Comparison of ENCODE assay signal across 8 mouse cellular contexts in genomic region chr15:84923508-84924181, GRCm38 (mm10). TPM values are rescaled to one million over a fixed set of nuclear protein-coding genes. Genes with fewer than 3 reads are reported as not detected.
DNase-seq lines count a peak whose midpoint lies in the region; ATAC-seq and TF ChIP-seq lines count a peak whose summit lies in the region.

No protein-coding gene starts in this region.

- no peak for TF ChIP-seq CTCF in gastrocnemius, adult 2 months (IDR thresholded peaks at IDR 0.05)
- TF ChIP-seq CTCF in C2C12 (IDR thresholded peaks at IDR 0.05; ENCODE audit: control insufficient read depth, insufficient read depth, insufficient read length) = no peak
- no peak for TF ChIP-seq CTCF in cortical plate, adult 2 months (IDR thresholded peaks at IDR 0.05; ENCODE audit: extremely low read depth, insufficient read depth, low read length)
- TF ChIP-seq CTCF in hindbrain, postnatal 0 days (IDR thresholded peaks at IDR 0.05; ENCODE audit: low read depth) = no peak

- under 1% methylated on average over 68 of the region's 68 CpGs for WGBS in hindbrain, postnatal 0 days
- WGBS in midbrain, embryonic 10.5 days = under 1% methylated on average over 68 of the region's 68 CpGs

- peak overlapping the region; percentile 91 for H3ac ChIP-seq in C2C12 (ENCODE audit: control insufficient read depth, insufficient read length, low read depth)

- H3K9me3 ChIP-seq in hindbrain, postnatal 0 days (ENCODE audit: low read length) = no peaks in the 10 kb centered on the region
- no peaks in the 10 kb centered on the region for H3K9me3 ChIP-seq in midbrain, embryonic 10.5 days (replicated peaks)

- peaks cover 3% of the 10 kb centered on the region; the same call in 1 of the 2 replicates for H3K4me1 ChIP-seq in cortical plate, adult 2 months (ENCODE audit: control insufficient read depth, insufficient read depth, low read length)
- peaks cover 11% of the 10 kb centered on the region; the same call in 1 of the 2 replicates for H3K4me1 ChIP-seq in hindbrain, postnatal 0 days (ENCODE audit: insufficient read depth, low read length)
- H3K4me1 ChIP-seq in midbrain, embryonic 10.5 days = peaks cover 39% of the 10 kb centered on the region

- H3K9ac ChIP-seq in hindbrain, postnatal 0 days (replicated peaks; ENCODE audit: low read length) = peak overlapping the region; percentile 95

- peaks cover 64% of the 10 kb centered on the region for H3K79me2 ChIP-seq in C2C12 (ENCODE audit: control insufficient read depth, insufficient read depth)

- no peaks in the 10 kb centered on the region for H3K27me3 ChIP-seq in C2C12 (ENCODE audit: control insufficient read depth, insufficient read depth, insufficient read length)
- no peaks in the 10 kb centered on the region for H3K27me3 ChIP-seq in hindbrain, postnatal 0 days (ENCODE audit: insufficient read depth, low read length)
- H3K27me3 ChIP-seq in midbrain, embryonic 10.5 days (ENCODE audit: low read depth, poor library complexity, severe bottlenecking) = no peaks in the 10 kb centered on the region

- DNase-seq in gastrocnemius, adult 2 months = peak; percentile 84
- no peak for DNase-seq in gastrocnemius, postnatal 25 days
- peak; percentile 22 for DNase-seq in hindbrain, postnatal 0 days (ENCODE audit: low spot score)
- no peak for DNase-seq in midbrain, embryonic 10.5 days (ENCODE audit: low spot score)
- DNase-seq in layer of hippocampus, adult 9-11 months = no peak
- DNase-seq in ovary, postnatal 36 days (ENCODE audit: low spot score) = no peak

- ATAC-seq in hindbrain, postnatal 0 days = peak; percentile 74

- peaks cover 48% of the 10 kb centered on the region for H3K79me3 ChIP-seq in C2C12 (ENCODE audit: low read depth)

- intact Hi-C loops in gastrocnemius, adult 2 months (cut with DNase I) = loop anchor here (2.0 to 5.0 kb wide), 3 partner anchors 64 to 73 kb away; partner anchors contain the start of genes 5031439G07Rik and Phf21b

- peak overlapping the region; percentile 67 for H3K4me2 ChIP-seq in hindbrain, postnatal 0 days (ENCODE audit: low read depth, low read length)

- no peak for TF ChIP-seq POLR2A in cortical plate, adult 2 months (IDR thresholded peaks at IDR 0.05; ENCODE audit: extremely low read depth, insufficient read depth, low read length)

- H3K27ac ChIP-seq in gastrocnemius, adult 2 months = peak overlapping the region; percentile 98
- peak overlapping the region; percentile 88 for H3K27ac ChIP-seq in cortical plate, adult 2 months (ENCODE audit: insufficient read depth, low read length)
- peak overlapping the region; percentile 98 for H3K27ac ChIP-seq in hindbrain, postnatal 0 days
- peak overlapping the region; percentile 97 for H3K27ac ChIP-seq in midbrain, embryonic 10.5 days (replicated peaks)

- H3K4me3 ChIP-seq in gastrocnemius, adult 2 months = peak overlapping the region; percentile 88
- H3K4me3 ChIP-seq in C2C12 (ENCODE audit: insufficient read depth, poor library complexity, severe bottlenecking) = peak overlapping the region; percentile 93
- H3K4me3 ChIP-seq in cortical plate, adult 2 months (ENCODE audit: insufficient read depth, low read length) = peak overlapping the region; percentile 62
- H3K4me3 ChIP-seq in hindbrain, postnatal 0 days (ENCODE audit: low read length) = peak overlapping the region; percentile 96
- H3K4me3 ChIP-seq in midbrain, embryonic 10.5 days = peak overlapping the region; percentile 97

- peaks cover 36% of the 10 kb centered on the region for H3K36me3 ChIP-seq in C2C12 (ENCODE audit: control insufficient read depth, insufficient read depth)
- peaks cover 12% of the 10 kb centered on the region for H3K36me3 ChIP-seq in hindbrain, postnatal 0 days (ENCODE audit: insufficient read depth, low read length)
- H3K36me3 ChIP-seq in midbrain, embryonic 10.5 days = peaks cover 43% of the 10 kb centered on the region

TF ChIP-seq in C2C12, 6 proteins besides CTCF, POLR2A, EP300 and RAD21:
- TF ChIP-seq MYOD1 (IDR thresholded peaks at IDR 0.05; ENCODE audit: control insufficient read depth, insufficient read length, low read depth) (no peak), MAX (IDR thresholded peaks at IDR 0.05) (no peak), MYOG (IDR thresholded peaks at IDR 0.05; ENCODE audit: control insufficient read depth, extremely low read depth, insufficient read length) (no peak), FOSL1 (IDR thresholded peaks at IDR 0.05; ENCODE audit: insufficient read depth, low read length, poor library complexity, severe bottlenecking) (no peak), USF1 (IDR thresholded peaks at IDR 0.05; ENCODE audit: low read depth) (no peak), CEBPB (IDR thresholded peaks at IDR 0.05; ENCODE audit: low read depth) (no peak)

RNA-seq across cellular contexts. Expression of gene Nup50, which starts 0.4 kb away (rescaled TPM):
- total RNA-seq in gastrocnemius, adult 2 months (2021) = 10 to 100 TPM; 12.9 to 13.4 TPM
- 10 to 100 TPM; 13.3 TPM for total RNA-seq in gastrocnemius, postnatal 25 days (2021)
- 54.0 TPM for polyA plus RNA-seq in C2C12 (2012; fragmentation: generic; extraction: Trizol)
- 13.3 and 13.7 TPM in 2 replicates for polyA plus RNA-seq in cortical plate, adult 2 months (2012; rRNA removed)
- 13.3 and 18.4 TPM in 2 replicates for total RNA-seq in hindbrain, postnatal 0 days (2014; rRNA removed)
- 23.6 and 24.7 TPM in 2 replicates for polyA plus RNA-seq in hindbrain, postnatal 0 days (2015; fragmentation: Nextera tagmentation; extraction: Ambion mirVana)
- polyA plus RNA-seq in midbrain, embryonic 10.5 days (2016; fragmentation: Nextera tagmentation; extraction: Ambion mirVana) = 70.5 and 70.7 TPM in 2 replicates

RNA-seq across cellular contexts. Expression of gene Gm29666, which starts 3.8 kb away (rescaled TPM):
- total RNA-seq in gastrocnemius, adult 2 months (2021) = under 1 TPM; 0.20 to 0.28 TPM
- under 1 TPM; 0.08 to 0.20 TPM for total RNA-seq in gastrocnemius, postnatal 25 days (2021)
- 0.06 TPM for polyA plus RNA-seq in C2C12 (2012; fragmentation: generic; extraction: Trizol)
- polyA plus RNA-seq in cortical plate, adult 2 months (2012; rRNA removed) = 2.1 and 2.6 TPM in 2 replicates
- total RNA-seq in hindbrain, postnatal 0 days (2014; rRNA removed) = 0.47 and 0.50 TPM in 2 replicates
- 0.54 and 0.65 TPM in 2 replicates for polyA plus RNA-seq in hindbrain, postnatal 0 days (2015; fragmentation: Nextera tagmentation; extraction: Ambion mirVana)
- polyA plus RNA-seq in midbrain, embryonic 10.5 days (2016; fragmentation: Nextera tagmentation; extraction: Ambion mirVana) = 0.96 and 1.1 TPM in 2 replicates

Comparison
In these comparisons a context has a peak if more than half of its experiments do, and no peak if none do; other contexts are left out.
1. DNase-seq: peak in gastrocnemius, adult 2 months (single experiment) and hindbrain, postnatal 0 days (single experiment); none in gastrocnemius, postnatal 25 days (single experiment), midbrain, embryonic 10.5 days (single experiment), layer of hippocampus, adult 9-11 months (single experiment) and ovary, postnatal 36 days (single experiment).
2. Peak in every context shown above with its lines, with median percentiles within 50 percentile points of each other: H3K27ac ChIP-seq and H3K4me3 ChIP-seq.